Mouse (Mus musculus): ENCODE results near the gene Atp8b5. TPM values are rescaled to one million over a fixed set of nuclear protein-coding genes. Genes with fewer than 3 reads are reported as not detected.

The Atp8b5 gene
- total RNA-seq, 4 experiments from 2014 or later, result 0.61 to 1.3 (median 0.99) TPM

DNA sequence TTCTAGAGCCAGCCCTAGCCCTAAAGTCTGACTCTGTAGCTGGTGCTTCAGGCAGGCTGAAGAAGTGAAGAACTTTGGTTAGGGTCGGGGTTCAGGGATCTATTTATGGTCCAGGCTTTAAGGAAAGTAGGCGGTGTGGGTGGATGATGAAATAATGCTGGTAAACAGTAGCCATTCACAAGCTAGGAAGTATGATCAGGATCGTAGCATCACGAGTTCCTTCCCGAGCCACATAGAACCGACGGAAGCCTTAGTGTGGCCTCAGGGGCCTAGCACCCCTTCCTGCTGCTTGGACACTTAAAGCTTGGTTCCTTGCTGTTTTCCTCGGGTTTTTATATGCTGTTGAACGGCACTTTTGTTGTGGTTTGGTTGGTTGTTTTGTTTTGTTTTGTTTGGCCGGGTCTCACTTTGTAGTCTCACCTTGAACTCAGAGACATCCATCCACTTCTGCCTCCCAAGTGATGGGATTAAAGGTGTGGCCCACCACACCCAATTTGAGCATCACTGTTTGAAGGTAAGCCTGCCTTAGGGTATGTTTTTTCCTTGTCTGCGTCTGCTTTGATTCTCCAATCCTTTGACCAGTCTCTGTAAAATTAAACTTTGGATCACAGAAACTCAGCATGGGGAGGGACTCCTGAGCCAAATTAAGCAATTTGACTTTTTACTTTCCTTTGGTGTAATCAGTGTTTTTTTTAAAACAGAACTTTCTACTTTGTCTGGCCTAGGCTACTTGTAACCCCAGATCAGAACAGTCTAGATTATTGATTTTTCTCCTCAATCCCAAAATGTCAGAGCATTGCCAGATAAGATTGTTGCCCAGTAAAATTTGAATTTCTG is 116.5 kb downstream of the Atp8b5 start:
- DNase-seq, result no peak

DNA sequence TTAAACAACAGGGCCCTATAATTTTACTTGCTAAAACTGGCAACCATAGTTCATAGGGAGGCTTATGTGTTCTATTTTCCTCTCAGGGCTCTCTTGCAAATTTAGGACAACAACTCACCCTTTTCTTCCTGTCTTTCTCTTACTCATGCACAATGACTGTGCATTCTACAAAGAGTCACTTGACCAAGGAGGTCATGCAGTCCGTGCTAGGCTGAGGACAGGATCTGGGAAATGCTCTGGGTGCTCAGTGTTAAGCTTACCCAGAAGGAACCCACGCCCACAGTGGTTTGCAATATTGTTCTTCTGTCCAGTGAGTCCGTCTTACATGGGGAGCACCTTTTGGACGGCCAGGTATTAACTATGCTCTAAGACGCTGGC is 117.1 kb downstream of the Atp8b5 start:
- no peak for DNase-seq

DNA sequence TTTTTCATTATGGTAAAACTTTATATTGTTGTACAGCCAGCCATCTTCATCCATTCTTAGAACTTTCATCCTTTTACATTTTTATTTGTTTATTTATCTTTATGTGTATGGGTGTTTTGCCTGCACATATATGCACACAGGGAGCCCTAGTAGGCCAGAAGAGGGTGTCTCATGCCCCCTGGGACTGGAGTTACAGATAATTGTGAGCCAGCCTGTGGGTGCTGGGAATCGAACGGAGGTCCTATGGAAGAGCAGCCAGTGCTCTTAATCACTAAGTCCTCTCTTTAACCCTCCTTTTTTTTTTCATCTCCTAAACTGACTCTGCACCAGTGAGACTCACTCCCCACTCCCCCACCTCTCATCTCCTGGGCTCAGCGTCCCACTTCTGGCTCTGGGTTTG is 117.6 kb downstream of the Atp8b5 start:
- no peak for DNase-seq

DNA sequence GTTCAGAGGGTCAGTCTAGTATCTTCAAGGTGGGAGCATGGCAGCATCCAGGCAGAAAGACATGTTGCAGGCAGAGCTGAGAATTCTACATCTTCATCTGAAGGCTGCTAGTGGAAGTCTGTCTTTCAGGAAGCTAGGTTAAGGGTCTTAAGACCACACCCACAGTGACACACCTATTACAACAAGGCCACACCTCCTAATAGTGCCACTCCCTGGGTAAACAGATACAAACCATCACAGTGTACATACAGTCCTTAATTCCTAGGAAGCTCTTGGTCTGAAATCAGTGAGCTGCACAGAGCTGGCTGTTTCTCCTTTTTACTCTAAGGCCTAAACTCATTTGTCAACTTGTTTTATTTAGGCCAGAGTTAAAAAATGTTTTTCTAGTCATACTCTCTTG is 120.0 kb downstream of the Atp8b5 start:
- DNase-seq, result no peak

DNA sequence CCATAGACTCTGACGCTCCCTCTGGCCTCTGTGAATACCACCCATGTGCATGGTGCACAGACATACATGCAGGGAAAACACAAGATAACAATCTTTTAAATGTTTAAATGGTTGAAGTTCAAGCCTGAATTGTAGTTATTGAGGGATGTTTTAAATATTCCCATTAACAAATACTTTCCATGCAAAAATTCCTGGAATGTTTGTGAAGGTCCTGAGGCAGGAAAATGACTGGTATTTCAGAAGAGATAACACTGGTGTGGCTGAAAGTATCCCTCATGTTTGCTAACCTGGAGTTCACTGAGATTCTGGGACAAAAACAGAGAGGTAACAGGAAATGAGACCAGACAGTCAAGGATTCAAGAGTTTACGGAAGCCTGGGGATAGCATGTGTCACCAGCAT is 122.4 kb downstream of the Atp8b5 start:
- DNase-seq, result no peak

DNA sequence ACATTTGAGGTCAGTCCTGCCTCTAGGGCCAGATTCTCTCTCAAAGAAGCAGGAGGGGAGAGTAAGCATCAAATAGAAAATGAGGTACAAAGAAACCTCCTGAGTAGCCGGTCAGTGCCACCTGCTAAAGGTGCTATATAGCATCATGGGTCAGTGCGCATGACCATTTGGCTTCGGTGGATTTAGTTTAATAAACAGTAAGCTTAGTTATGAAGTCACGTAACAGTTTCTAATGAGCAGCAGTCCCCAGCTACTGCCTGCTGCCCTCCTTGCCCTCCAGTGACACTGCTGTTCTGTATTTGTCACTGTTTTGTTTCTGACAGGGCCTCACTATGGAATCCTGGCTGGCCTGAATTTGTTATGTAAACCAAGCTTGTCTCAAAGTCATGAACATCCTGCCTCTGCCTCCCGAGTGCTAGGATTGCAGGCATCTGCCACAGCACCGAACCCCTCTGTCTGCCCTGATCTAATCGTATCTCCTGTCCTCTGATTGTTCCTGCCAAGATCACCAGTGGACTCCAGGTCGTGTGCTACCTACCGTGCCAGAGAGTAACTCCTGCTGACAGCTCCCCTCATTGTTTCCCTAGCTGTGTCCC is 123.0 kb downstream of the Atp8b5 start:
- no peak for DNase-seq

DNA sequence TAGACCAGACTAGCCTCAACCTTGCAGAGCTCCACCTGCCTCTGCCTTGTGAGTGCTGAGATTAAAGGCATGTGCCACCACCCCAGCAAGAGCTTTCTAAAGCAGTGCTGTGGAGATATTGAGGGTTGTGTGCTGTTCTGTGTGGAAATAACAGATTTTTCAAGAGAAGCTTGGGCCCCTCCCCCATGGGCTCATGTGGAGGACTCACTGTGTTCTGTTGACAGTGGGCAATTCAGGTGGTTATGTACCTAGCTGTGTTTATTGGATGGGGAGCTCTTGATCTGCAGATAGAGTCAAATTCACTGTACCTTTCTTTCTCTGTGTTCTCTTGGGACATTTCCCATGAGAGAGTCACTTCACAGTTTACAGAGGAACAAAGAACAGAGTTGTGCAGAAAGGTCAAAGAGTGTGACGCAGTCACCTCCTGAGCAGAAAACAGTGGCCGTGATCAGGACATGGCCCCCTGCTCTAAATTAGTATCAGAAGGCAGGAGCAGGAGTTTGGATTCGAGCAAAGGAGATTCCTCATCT is 124.6 kb downstream of the Atp8b5 start:
- DNase-seq, result no peak

DNA sequence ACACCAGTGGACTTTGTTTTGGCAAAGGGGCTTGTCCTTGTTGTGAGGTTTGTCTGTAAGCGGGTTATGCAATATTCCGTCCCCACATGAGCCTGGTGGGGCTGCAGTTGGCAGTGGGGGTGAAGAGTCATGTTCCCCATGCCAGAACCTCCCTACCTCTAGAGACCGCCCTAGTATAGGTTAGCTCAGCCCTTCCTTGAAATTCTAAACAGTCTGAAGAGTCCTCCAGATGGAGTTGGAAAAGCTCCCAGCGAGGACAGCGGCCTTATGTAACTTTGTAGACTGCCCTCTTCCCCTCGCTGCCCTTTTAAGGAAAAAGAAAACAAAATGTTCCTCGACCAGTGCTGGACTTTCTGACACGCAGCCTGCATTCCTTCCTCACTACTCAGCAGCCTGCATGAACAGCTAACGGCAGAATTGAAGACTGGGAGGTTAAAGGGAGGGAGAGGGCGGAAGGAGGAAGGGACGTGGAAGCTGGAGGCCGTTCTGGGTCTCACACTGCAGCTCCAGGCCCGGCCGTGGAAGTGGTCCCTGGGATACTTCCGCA is 127.5 kb downstream of the Atp8b5 start:
- peak; percentile 87 for DNase-seq

DNA sequence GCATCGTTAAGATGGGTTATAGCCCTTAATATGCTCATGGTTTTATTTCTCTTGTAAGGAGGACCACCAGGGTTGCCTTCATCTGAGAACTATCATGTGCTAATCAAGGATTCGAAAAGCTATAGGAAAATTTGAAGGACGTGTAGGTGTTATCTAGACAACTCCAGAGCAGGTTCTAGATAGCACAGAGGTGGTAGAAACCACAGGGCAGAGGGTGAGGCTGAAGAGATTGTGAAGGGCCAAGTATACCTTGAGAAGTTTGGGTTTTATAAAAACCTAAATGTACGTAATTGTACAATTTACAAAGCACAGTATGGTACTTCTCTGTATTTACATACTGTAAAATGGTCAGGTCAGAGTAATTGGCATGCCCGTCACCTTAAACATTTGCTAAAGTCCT is 128.2 kb downstream of the Atp8b5 start:
- DNase-seq, result no peak

DNA sequence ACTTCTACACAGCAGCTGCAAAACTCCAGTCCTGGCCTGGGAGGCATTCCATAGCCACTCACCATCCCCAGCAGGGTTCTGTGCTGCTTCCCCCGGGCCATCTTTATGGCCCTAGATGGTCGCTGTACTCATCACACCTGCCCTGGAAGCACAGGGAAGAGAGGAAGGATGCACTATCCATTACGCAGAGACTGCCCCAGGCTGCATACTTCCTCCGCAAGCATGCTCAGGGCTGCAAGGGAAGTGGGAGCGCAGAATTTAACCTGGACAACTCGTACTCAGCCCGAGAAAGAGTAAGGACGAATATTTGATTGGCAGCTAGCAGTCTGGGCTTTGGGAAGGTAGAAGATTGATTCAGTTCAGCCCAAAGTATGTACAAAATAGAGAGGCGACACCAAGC is 128.9 kb downstream of the Atp8b5 start:
- no peak for DNase-seq

DNA sequence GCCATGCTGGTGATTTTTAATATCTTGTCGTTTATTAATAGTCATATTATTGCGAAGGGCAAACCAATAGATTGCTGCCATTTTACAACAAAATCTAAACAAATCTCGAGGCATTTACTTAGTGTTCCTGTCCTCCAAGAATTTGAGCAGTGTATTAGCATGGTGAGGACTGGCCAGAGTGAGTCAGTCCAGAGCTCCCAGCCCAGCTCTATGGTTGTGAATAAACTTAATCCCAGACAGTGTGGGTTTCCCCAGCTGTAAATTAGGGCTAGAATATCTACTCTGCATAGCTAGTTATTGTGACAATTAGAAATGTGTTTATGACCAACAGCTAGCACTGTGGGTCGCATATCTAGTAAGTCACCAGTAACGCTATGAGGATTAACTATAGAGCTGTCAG is 129.4 kb downstream of the Atp8b5 start:
- DNase-seq, result no peak

DNA sequence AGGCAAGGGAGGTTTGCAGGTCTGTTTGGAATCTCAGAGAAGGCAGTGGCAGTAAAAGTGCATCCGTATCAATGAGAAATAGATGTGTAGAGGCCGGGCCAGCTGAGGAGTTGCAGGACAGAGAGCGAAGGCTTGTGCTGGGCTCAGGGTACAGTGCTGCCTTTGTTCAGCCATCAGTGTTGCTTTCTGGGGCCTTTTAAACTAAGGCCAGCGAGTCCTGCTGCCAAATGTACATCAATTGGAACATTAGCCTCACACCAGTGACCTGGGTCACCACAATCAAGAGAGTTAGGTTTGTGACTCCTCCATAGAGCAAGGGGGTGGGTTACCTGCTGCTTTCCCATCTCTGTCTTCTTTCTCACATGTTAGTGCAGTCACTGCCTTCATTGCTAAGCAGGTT is 131.1 kb downstream of the Atp8b5 start:
- DNase-seq, result no peak

DNA sequence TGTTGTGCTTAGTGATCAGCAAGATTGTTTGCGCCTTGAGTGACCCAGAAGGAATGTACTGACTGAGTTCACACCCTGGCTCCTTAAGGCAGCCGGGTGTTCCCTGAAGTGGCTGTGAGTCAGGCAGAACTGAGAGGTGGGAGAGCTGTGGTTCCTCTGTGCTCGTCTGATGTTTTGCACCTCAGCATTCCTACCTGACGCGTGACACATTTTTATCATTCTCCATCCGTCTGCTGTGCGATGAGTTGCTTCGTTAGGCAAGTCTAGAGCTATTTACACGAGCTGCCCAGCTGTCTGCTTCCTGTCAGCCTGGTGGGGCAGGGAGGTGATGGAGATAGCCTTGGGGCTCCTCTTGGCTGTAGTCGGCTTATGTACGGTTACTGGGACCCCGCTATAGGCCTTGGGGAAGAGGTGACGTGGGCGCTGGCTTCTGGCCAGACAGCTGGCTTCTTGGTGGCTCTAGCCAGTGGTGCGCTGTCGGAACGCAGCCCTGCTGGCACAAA is 131.9 kb downstream of the Atp8b5 start:
- no peak for DNase-seq

DNA sequence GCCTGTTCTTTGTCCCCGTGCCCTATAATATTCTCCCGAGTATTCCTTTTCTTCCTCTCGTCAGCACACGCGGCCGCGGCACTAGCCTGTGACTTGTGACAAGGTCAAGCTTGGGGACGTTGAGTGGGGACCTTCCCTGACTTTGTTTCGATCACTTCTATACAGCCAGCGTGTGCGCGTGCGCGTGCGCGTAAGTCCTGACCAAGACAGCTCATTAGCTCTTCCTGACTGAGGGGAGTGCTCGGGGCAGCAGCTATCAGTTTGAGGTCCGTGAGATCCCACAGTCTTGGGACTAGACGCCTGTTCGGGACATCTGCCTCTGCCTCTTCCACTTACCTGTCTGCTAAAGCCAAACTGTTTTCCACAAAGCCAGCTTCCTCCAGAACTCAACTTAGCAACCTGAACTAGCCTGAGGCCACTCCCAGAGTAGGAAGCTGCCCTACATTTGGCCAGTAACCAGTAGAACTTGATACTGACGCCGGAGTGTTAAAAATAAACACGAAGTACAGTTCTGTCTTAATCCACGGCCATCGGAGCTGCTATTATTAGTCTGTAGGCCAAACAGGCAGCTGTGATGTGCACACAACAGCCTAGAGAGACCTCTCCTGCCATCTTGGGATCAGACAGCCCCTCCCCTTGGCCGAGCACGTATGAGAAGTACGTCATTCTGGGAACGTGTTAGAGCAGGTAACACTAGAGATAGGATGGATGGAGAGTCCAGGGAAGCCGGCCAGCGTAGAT is 132.6 kb downstream of the Atp8b5 start:
- DNase-seq, result no peak

DNA sequence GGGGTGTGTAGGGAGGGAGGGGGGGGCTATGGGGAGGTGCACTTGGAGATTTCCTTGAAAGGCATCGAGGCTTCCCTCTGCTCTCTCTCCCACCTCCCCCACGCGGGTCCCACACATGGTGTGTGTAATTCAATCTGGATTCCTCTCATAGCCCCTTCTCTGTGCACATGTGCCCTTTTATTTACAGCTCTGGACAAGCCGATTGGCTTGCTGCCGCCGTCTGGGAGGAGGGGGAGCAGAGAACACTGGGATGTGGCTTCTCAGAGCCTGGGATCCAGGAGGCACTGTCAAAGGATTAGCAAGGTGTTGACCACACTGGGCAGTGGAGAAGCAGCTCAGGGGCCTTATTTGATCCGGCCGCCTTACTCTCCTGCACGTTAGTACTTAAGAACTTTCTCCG is 134.0 kb downstream of the Atp8b5 start:
- DNase-seq, result no peak

DNA sequence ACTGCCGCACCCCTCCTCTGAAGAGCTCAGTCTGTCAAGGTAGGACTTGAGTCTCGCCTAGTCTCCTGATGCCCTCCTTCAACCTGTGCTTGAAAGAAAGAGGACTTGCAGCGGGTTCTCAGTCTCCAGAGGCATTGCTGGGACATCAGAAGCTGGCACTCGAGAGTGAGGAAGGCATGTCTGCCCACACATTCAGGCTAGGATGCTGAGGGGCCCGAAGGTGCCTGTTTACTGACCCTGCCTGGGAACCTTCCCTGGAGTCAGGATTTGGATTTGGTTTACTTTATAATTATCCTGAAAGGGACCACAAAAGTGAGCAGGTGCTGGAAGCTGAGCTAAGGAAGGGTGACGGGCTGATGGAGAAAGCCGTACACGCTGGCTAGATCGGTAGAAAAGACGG is 134.5 kb downstream of the Atp8b5 start:
- DNase-seq, result no peak

DNA sequence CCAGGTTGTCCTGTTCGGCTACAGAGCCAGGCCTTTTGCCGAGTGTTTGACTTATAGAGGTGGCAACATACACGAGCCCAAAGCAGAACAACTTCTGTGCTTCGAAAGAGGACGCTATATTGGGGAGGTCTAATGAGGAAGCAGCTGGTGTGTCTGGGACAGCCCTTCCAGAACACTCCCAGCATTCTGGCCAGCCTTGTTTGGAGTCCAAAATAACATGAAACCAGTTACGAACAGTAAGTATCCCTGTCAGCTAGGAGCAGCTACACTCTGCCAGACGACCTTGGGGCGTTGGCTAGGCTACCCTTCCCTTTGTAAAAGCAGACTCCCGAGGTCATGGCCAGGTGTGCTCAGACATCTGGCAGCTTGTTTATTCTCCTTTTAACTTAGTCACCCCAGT is 135.3 kb downstream of the Atp8b5 start:
- DNase-seq, result peak; percentile 70

DNA sequence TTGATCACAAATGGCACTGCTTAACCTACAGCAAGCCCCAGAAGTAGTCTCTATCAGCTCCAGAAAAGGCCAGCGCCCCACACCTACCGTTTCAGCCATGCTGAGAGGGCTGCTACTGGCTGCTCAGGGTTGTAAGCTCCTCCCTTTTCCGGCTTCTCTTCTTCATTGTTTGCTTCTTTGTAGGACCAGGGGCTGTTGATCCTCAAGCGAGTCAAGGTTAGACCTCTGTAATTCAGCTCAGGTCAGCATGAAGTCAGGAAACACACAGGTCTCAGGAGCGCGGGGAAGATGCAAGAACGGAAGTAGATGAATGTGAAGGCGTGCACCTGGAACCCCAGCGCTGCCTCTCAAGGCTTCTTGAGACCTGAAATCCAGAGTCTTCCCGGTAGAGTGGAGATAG is 137.7 kb downstream of the Atp8b5 start:
- no peak for DNase-seq

DNA sequence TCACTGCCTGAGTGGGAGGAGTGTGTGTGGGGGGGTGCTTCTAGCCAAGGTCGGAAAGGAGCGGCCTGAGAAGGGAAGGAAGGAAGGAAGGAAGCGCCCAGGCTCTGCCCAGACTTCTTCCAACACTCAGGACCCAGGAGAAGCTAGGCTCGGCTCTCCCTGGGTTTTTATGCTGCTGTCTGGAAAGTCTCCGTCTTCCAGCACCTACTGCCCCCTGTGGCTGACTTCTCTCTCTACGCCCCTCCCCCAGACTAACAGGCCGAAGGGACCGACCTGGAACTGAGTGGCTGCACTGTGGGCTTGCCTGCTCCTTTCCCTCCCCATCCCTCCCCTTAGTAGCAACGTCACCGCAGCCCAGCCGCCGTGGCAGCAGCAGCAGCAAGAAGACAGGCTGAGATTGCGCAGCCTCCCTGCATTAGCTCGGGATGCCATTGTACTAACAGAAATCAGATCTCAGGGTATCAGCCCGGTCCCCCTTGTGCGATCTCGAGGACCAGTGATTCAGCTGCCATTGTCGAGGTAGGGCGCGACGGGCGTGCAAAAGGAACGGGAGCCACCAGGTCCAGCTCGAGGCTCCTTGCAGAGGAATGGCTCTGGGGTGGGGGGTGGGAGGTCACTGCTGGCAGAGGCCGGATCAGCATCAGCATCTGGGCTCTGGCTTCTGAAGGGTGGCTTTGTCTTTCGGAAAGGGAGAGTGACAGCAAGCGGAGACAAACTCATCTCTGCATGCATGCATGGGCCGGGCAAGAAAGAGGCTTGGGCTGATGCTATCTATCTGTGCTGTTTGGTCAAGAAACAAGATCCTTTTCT is 139.4 kb downstream of the Atp8b5 start:
- DNase-seq, result peak; percentile 77

DNA sequence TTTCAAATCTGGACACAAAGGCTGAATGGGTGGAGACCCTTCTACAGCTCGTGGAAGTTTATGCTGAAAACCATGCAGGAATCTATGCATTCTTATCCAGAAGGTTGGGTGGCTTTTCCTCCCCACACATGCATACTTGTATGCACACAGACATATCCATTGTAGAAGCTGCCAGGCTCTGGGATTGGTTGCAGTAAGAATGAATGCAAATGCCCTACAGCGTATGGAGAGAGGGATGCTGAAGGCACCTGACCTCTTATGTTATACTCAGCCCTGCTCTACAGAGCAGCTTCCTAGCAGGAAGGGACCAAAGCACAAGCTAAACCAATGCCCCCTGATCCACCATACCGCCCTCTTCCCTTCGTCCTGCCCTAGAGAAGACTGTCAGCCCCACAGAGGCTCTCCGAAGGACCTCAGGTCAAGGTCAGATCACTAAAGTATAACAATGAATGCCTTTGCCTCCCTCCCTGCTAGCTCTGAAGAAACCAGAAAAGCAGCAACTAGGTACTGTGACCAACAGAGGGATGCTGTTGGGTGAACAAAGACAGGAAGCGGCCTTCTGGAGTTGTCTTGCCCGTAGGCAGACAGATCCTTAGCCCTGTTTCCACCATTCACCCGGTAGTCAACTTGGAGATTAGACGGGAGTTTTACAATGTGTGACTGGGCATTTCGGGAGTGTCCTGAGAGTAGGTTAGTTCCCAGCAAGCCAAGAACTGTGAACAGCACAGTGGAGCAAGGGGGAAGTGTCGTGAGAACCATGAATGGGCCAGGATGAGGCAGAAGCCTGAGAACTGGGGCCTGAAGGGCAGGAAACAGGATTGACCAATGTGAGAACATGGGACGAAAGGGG is 140.3 kb downstream of the Atp8b5 start:
- no peak for DNase-seq

DNA sequence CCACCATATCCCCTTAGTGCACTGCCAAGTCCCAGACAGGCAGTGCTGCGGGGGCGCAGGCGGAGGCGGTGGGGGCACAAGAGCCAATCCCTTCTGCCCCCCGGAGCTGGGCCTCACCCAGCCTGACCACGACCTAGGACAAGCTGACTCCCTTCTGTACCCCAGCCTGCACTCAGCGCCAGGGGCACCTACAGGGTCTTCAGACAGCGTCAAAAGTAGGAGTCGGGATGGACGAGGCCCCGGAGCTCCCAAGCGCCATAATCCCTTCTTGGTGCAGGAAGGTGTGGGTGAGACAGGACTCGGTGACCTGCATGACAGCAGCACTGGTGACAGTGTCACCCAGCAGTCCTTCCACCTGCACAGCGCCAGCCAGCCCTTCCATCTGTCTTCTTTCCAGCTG is 147.8 kb downstream of the Atp8b5 start:
- DNase-seq, result no peak

All from adrenal gland, adult 8-10 months (tissue).